Mouse (Mus musculus) adrenal gland, adult 2 months (tissue): ENCODE measurements at regions not wholly inside any gene's neighbourhood (a gene's known extent, or its start where the extent isn't known, plus 50 kb on each side); places are given as distances from the start of the nearest gene placed in this dataset.
"Not testable (repeated sequence)": the region's sequence is repeated elsewhere in the genome, so short reads cannot be mapped to it uniquely, and the experiment has no call there.

Experiments
- DNase-seq: peaks from one replicate; pipeline ENCODE4 v3.0.0; 2021

DNA sequence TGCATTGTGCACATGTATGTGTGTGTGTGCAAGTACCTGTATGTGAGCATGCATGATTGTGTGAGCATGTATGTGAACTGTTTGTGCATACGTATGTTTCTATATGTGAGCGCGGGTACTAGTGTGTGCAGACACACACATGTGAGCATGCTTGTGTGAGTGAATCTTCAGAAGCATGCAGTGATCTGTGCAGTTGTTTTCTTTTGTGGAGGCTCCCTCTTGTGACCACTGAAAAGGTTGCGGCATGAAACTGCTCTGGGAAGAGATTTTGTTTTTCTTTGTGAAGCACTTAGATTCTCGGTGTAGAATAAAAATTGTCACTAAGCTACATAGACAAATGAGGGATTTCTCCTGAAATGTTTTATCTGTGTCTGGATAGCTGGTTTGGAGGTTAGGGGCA is 189.2 kb upstream of the Rapgef5 start:
- DNase-seq: not testable (repeated sequence)

- no peak for DNase-seq
Observed at GRCm38 (mm10) chr12:117330418-117330817, 185.9 kb upstream of the Rapgef5 start.

DNA sequence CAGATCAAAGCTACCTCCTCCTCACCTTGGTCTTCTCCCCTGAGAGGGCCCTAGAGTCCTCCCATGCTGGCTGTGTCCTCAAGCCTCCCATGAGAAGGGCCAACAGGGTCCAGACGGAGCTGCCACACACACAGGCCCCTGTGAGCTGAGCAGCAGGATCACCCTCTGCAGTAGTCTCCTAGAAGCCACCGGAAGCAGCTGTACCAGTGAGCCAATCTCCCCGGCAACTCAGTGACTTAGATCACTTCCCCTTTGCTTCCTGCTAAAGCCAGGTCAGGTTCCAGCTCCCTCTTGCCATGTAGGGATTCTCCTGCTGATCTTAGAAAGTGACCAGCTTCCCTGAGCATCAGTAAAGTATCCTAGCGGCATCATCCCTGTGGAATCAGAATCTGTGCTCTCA is 179.4 kb upstream of the Rapgef5 start:
- DNase-seq: no peak

- no peak for DNase-seq
Observed at GRCm38 (mm10) chr12:117342321-117342720, 174.0 kb upstream of the Rapgef5 start.

DNA sequence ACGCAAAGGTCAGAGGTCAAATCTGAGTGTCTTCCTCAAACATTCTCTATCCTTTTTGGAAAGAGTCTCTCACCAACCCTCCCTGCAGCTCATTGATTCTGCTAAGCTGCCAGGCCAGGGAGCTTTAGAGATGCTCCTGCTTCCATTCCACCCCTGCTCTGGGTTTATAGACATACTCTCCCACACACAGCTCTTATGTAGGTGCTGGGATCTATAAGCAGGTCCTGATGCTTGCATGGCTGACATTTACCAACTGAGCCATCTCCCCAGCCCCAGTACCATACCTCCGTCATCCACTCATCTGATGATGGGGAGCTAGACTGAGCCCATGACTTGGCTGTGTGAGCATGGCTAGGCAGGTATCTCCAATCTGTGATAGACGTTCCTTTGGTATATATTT is 173.2 kb upstream of the Rapgef5 start:
- DNase-seq: no peak

DNA sequence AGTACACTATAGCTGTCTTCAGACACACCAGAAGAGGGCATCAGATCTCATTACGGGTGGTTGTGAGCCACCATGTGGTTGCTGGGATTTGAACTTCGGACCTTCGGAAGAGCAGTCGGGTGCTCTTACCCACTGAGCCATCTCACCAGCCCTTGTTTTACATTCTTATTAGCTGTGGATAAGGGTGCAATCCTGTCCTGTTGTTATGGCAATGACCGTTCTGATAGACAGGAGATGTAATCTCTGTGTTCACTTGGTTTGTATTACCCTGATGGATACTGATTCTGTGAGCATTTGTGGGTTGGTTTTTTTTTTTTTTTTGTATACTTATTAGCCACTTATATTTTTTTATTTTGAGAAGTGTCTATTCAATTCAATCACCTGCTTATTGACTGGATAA is 172.7 kb upstream of the Rapgef5 start:
- not testable (repeated sequence) for DNase-seq

- no peak for DNase-seq
Observed at GRCm38 (mm10) chr12:117344266-117345087, 171.8 kb upstream of the Rapgef5 start.

DNA sequence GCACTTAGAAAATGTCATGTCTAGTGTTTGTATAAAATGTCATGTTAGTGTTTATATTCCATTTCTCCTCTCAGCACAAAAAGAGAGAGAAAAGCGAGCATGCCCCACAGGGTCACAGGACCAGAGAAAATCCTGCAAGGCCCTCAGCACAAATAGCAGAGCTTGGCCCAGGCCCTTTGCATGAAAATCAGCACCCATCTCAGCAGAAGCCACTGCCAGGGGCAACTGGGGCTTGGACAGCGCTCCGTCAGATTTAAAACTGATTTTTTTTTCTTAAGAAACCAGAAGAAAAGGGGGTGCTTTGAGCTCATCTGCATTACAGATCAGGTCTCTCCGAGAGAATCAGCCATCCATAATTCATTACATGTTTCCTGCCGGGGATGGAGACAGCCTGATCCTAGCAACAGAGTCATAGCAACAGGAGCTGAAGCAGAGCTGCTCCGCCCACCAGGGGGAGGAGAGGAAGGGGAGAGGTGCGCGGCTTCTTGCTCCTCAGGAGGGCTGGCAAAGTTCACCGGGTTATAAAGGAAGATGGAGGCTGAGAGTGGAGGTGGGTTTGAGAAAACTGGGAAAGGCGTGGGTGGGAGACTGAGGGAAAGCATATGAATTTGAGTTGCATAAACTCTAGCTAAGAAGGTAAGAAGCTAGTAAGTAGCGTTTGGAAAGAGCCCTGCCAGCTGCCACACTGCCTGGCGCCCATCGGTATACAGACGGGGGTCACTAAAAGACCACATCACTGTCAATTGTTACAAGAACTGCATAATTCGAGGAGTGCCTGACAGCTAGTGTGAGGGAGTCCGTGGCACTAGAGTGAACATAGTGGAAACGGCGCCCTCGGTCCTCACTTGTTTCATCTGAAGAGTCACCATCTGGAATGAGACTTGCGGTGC is 170.9 kb upstream of the Rapgef5 start:
- DNase-seq: no peak

DNA sequence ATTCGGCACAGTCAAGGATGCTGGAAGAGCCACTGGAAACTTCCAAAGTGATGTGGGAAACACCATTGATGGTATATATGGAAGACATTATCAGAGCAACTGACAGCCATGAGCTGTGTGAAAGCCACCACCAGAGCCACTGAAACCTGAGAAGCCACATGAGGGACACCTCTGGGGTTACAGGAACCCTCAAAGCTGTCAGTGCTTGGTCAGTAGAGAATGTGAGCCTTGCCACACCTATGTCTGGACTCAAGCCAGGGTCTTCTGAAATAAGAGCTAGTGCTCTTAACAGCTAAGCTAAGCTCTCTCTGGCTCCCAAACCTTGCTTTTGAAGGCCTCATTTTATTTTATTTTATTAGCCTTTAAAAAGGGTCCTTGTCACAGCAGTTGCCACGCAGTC is 170.2 kb upstream of the Rapgef5 start:
- DNase-seq: no peak

DNA sequence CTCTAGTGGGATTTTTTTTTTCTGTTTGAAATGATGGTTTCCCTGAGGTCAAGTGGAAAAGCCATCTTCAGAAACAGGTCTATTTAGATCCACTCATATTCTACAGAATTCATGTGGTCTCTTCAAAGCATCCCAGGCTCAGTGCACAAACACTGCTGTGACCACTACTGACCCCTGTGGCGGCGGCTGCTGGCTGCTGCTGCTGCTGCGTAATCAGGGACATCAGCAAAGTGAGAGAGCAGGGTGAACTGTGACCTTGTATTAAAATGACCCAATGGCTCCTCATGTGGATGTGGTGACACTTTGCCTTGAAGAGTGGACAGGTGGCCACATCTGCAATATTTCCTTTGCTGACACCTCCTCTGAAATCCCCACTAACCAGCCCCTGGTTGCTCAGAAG is 169.1 kb upstream of the Rapgef5 start:
- no peak for DNase-seq

DNA sequence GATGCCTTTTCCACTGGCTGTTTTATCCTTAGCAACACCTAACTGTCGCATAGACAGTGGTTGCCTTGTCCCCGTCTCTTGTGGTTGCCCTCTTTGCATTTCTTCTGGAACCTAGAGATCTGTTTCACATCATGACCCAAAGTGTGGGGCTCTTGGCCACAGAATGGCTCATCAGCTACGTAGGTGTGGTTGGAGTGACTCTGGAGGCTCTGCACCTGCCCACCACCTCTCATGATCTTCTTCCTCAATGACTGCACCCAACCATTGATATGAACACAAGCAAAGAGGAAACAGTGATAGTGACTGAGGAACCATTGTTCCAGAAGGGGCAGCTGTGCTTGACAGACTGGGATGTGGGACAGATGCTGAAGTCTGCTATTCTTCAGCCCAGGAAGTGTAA is 167.8 kb upstream of the Rapgef5 start:
- no peak for DNase-seq

DNA sequence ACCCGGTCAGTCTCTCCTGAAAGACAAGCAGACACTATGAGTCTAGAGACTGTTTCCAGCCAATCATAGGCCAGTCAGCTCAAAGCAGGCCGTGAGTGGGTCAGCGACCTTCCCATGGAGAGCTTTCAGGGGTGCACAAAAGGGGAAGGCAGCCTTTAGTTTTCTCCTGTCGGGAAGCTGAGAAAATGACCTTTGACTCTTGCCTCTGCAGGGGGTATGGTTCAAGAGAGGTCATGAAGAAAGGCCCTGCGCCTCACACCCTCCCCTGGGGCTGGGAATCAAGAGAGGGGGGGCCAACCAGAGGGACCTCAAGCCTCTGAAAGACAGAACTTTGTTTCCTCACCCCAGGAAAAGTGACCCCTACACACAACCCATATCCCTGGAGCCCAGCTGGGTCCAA is 164.4 kb upstream of the Rapgef5 start:
- no peak for DNase-seq

DNA sequence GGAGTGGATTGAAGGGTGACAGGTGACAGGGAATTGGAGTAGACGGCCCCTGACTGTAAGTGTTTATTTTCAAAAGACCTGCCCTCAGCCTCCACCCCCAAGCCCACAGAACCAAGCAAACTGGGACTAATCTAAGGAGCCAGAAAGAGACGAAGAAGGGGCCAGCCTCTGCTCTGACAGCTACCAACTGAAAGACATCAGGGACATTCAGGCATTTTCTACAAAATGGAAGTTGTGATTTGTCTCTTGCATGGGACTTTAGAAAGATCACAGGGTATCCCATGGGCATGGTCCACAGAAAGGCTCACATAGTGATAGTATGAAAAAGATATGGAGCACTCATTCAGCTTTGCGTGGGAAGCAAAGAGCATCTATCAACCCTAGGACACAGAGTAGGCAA is 163.8 kb upstream of the Rapgef5 start:
- no peak for DNase-seq

- peak; percentile 32 for DNase-seq
Observed at GRCm38 (mm10) chr12:117352938-117353337, 163.3 kb upstream of the Rapgef5 start.

GRCm38 (mm10) chr12:117357811-117358210 is 158.5 kb upstream of the Rapgef5 start:
- DNase-seq: no peak

- DNase-seq: no peak
Observed at GRCm38 (mm10) chr12:117358891-117359290, 157.4 kb upstream of the Rapgef5 start.

DNA sequence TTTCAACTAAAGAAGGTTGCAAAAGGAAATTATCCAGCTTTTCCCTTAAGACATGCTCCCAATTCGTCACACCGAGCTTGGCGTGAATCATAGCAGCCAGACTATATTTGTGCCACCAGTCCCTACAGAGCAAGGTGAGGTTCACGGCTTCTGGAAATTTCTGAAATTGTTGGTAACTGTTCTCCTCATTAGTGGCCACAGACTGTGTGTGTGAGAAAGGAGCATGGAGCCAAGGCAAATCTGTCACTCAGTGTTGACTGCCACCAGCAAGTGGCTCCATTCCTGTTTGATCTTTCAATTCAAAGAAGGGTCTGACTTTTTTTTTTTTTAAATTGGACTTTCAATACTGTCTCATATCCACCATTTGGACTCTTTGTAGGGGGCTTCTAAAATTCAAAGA is 156.1 kb upstream of the Rapgef5 start:
- DNase-seq: no peak

GRCm38 (mm10) chr12:117361826-117362225 is 154.5 kb upstream of the Rapgef5 start:
- DNase-seq: peak; percentile 37

GRCm38 (mm10) chr12:117363457-117363856 is 152.8 kb upstream of the Rapgef5 start:
- DNase-seq: not testable (repeated sequence)

DNA sequence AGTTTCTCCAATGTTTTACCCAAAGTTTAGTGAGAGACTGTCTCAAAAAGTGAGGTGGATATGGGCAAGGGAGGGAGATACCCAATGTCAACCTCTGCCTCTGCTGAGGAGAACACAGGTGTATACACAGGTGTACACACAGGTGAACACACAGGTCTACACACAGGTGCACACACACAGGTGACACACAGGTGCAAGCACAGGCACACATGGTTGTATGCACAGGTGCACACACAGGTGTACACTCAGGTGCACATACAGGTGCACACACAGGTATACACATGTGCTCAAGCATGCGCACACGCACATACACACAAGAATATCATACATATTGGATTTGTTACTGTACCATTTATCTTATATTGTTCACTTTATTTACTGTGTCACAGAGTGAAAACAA is 151.1 kb upstream of the Rapgef5 start:
- DNase-seq: no peak

DNA sequence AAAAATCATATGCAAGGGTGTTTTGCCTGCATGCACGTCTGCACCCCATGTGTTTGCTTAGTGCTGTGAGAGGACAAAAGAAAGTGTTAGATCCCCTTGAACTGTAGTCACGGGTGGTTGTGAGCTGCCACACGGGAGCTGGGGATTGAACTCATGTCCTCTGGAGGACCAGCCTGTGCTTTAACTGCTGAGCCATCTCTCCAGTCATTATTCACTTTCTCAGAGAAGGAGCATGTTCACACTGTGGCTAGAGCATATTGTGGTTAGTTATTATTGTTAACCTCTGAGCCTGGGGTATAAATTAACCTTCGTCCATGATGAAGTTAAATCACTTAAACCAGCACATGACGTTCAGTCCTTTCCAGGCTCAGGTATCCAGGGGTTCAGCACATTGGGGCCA is 150.4 kb upstream of the Rapgef5 start:
- DNase-seq: no peak

GRCm38 (mm10) chr12:117378297-117378887 is 137.9 kb upstream of the Rapgef5 start:
- DNase-seq: no peak
